Mouse (Mus musculus): ENCODE data around the gene Fanci.

Fanci gene

DNA sequence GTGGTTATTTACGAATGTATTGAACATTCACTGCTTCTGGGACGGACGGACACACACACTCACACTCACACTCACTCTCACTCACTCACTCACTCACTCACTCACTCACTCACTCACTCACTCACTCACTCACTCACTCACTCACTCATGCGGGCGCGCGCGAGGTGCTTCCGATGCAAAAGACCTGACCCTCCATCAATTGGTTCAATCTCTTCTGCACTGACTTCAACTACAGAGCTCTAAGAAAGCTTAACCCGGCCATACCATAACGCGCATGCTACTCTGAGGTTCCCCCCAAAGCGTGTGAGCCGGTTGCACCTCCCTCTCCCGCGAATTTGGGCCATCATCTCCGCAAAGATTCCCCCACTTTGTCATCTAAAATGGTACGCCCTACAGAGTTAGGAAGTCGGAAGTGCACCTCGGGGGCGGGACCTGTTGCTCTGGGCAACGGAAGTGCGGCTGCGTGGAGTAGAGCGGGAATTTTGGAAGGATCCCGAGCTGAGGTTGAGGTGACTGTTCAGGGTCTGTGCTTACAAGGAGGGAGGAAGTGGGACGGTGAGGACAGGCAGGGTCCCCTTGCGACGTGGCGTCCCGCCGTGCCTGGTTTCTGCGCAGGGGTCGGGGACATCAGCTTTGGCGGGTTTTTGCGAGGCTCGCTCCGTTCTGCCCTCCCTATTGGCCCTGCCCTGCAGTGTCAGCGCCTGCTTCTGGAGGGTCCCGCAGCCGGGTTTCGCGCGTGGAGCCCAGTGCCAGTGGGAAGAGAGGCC is at the start of gene Fanci:
Gene Fanci (plus strand): TSS at position 47 of the 767 bp plus-strand sequence.
- peak; percentile 91 for DNase-seq (ENCODE audit: low read depth)

GRCm38 (mm10) chr7:79345902-79346301 is 45.8 kb upstream of the Fanci start:
- peak; percentile 70 for DNase-seq (ENCODE audit: low read depth)

- no peak for DNase-seq (ENCODE audit: low read depth)
Observed at GRCm38 (mm10) chr7:79346555-79347075, 45.1 kb upstream of the Fanci start.

DNA sequence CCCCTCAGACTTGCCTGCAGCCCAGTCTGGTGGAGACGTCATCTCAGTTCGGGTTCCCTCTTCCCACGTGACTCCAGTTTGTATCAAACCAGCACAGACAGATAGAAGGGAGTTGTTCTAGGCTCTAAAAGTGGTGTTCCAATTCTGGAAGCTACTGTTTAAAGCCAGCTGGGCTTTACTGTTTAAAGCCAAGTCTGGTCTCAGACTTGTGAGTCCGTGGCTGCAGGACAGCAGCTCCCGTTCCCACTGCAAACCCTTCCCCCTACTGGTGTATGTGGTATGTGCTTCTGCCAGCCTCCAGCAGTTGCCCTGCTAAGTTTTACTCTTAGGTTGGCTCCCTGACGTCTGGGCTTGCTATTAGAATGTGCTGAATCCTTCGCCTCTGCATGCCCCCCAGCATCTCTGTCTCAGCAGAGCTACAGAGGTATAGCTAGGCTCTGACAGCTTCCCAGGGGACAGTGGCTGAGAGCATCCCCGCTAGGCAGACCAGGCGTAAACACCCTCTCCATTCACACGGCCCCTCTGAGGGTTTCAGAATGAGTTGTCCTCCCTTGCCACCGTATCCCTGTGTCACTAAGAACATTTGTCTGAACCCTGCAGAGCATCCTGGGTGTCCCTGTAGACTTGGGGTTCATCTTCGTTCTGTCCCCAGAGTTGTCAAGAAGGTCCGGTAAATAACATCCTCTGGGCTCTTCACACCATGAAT is 44.5 kb upstream of the Fanci start:
- no peak for DNase-seq (ENCODE audit: low read depth)

GRCm38 (mm10) chr7:79348816-79349215 is 42.9 kb upstream of the Fanci start:
- DNase-seq (ENCODE audit: low read depth), result no peak

DNA sequence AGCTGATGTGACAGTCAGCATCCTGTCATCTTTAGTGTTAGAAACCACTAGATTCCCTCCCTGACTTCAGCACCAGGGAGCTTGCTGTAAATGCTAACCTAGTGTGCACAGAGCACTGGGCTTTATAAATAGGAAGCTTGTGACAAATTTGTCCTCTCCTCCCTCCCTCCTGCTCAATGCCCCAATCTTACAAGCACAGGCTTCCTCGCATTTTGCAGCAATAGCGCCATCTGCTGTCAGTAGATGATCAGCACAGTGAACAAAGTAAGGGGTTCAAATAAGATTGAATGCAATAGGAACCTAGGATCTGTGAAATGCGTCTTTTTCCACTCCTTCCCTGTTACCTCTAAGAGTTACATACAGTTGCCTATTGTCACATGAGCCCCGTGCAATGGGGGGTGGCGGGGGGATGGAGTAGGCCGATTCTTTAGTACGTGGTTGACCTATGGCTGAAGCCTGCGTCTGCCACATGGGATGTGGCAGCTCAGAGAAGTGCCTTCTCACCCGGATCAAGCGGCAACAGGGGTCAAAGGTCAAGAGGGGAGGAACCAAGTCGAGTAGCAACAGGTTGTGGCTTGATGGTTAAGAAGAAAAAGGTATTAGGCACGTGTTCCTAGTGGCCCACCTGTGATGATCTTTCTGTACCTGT is 41.9 kb upstream of the Fanci start:
- DNase-seq (ENCODE audit: low read depth), result peak; percentile 67

DNA sequence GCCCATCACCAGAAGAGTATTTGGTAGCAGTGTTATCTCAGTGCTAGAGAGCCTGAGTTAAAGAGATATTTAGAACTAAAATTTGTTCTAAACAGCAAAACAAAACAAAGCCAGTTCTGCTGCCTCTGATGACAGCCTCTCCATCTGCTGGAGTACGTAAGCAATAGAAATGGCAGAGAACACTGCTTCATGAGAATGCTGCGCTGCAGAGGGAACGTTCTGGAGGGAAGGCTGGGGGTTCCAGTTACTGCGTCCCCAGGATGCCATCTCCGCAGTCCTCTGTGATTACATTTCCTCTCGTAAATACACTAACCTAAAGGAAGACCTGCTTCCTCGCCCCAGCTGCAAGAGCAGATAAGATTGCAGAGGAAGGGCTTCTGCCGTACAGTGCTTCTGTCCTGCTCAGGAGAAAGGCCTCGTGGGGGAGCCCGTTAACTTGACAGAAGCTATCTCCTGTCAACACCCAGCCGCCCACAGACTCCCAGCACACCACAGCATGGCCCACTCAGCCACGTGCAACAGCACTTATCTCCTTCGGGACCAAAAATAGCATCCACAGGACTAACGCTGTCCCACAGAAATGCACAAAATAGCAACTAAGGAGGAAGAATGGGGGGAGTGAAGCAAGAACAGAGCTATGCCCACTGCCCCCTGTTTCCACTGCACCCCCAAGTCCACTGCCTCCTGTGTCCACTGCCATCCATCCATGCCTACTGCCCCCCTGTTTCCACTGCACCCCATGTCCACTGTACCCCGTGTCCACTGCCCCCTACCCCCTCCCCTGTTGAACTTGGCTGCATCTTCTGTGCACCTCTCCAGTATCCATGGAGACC is 33.2 kb upstream of the Fanci start:
- DNase-seq (ENCODE audit: low read depth), result peak; percentile 81

- DNase-seq (ENCODE audit: low read depth), result no peak
Observed at GRCm38 (mm10) chr7:79359183-79359435, 32.6 kb upstream of the Fanci start.

GRCm38 (mm10) chr7:79360056-79360455 is 31.7 kb upstream of the Fanci start:
- no peak for DNase-seq (ENCODE audit: low read depth)

GRCm38 (mm10) chr7:79362208-79362607 is 29.5 kb upstream of the Fanci start:
- DNase-seq (ENCODE audit: low read depth), result no peak

DNA sequence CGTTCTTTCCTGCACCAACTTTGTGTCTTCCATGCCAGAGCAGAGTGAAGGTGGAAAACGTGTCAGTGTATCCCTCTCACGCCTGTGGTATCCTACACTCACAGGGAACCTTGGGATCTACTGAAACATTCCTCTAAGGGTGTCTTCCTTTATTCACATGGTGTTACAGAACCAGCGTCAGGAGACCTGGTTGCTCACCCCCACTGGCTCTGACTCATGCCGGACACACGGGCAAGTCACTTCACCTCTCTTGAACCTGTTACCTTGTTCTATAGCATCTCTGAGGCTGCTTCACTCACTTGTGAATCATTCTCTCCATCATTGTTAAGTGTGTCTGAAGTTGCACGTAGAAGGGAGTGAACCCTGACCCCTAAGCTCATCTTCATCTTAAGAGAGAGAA is 28.9 kb upstream of the Fanci start:
- DNase-seq (ENCODE audit: low read depth), result no peak

- no peak for DNase-seq (ENCODE audit: low read depth)
Observed at GRCm38 (mm10) chr7:79363370-79364043, 28.2 kb upstream of the Fanci start.

GRCm38 (mm10) chr7:79368664-79369063 is 23.1 kb upstream of the Fanci start:
- DNase-seq (ENCODE audit: low read depth), result no peak

- DNase-seq (ENCODE audit: low read depth), result no peak
Observed at GRCm38 (mm10) chr7:79369416-79369815, 22.3 kb upstream of the Fanci start.

DNA sequence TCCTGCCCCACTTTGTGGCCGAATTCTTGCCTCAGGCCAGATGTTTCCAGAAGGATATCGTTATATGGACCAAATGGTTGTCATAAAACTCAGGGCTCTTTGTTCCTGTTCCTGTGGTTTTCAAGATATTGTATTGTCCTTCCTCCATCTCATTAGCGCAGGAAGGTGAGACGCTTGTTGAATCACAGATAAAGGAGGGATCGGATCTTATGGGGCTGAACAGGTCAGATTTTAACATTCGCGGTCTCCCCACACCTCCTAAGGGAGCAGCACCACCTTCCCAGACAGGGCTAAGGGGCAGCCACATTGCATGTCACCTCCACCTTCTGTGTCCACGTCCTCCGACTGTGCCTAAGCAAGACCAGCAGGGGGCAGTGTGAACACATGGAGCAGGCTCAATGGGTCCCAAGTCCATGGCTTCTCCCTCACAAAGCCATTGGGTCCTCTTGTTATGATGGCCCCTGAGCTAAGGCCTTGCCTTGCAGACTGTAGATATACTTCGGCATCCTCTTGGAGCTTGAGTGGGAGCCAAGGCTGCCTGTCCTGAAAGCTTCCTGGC is 20.3 kb upstream of the Fanci start:
- DNase-seq (ENCODE audit: low read depth), result peak; percentile 68

DNA sequence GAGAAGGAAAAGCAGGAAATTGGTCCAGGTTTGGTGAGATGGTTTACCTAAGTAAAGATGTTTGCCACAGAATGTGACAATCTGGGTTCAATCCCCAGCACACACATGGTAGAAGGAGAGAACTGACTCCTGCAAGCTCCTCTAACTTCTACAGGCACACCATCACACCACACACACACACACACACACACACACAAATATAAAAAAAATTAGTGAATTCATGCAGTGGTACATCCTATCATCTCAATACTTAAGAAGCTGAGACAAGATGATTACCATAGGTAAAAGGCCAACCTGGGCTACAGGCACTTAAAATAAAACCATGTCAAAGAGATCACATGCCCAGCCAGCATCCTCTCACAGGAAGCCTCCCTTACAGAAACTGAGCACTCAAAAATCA is 17.7 kb upstream of the Fanci start:
- DNase-seq (ENCODE audit: low read depth), result no peak

DNA sequence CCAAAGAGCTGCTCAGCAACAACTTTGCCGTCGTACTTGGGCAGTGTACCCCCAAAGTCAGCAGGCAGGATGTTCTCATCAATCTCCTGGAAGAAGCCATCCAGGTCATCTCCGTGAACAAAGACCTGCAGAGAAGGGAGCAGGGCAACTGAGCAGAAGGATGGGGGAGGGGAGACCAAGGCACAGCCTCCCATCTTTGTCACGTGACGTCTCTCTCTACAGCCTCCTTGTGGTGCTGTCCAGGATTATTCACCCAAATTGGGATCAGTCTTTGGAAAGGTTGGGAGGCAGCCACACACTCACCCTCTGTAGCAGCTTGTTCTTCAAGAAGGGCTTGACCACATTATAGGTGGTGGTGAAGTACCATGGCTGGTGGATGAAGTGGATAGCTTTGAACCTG is 16.1 kb upstream of the Fanci start:
- DNase-seq (ENCODE audit: low read depth), result no peak

DNA sequence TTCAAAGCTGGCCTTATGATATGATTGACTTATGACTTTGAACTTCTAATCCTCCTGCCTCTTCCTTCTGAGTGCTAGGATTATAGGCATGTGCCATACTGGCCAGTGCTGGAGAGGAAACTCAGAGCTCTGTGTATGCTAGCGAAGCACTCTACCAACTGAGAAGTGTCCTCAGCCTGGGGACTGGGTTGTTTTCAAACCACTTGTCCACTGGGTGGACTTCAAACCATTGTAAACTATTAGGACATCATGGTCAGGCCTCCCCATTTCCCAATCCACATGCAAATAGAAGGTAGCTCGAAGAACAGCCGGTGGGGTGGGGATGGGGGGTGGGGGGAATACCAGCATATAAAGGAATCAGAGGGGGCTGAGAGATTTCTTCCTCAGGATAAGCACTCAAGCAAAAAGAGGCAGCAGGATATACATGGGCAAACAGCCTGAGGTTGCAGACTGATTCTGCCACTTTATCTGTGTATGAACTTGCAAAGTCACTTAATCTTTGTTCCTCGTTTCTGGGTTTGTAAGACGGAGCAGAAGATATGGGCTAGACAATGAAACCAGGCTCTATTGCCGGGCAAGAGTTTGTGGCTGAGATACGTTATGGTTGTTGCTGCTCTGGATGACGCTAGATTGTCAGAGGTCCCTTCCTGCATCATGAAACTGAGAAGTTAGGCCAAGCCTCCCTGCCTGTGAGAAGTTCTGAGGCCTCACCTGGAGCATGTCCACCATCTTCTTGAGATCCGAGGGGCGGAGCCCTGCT is 15.0 kb upstream of the Fanci start:
- no peak for DNase-seq (ENCODE audit: low read depth)

- no peak for DNase-seq (ENCODE audit: low read depth)
Observed at GRCm38 (mm10) chr7:79386422-79387133, 5.2 kb upstream of the Fanci start, which contains the start of gene Rlbp1. Rlbp1 (minus strand) TSS chr7:79387048.

DNA sequence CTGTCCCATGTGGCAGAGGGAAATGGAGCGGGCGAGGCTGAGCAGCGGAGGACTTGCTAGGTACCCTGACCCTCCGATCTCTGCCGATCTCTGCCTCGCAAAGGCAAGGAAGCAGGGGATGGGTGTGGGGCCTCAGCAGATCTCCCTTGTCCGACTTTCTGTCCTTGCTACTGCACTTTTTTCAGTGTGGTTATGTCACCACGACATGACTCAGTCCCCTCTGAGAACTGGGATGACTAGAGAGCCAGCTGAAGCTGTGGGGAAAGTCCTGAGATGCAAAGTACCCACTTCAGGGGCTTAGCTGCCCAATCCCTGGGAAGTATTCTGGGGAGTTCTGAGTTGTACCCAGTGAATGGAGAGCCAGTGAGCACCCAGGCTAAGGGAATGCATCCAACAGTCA is 4.6 kb upstream of the Fanci start:
- DNase-seq (ENCODE audit: low read depth), result no peak

Measured in c-Kit-positive CD71-positive TER-119-negative erythroid progenitor cells, embryonic 14.5 days (primary cell).